Mouse (Mus musculus) erythroblast, embryonic 14.5 days (primary cell): ENCODE measurements around the gene Bicdl2.

ENCODE experiments used
- GATA1 ChIP-seq: IDR thresholded peaks from 2 replicates; pipeline ENCODE4 v1.6.1; 2012; ENCODE audit warnings: low read length, inconsistent platforms, mixed read lengths
- TAL1 ChIP-seq: IDR thresholded peaks from 3 replicates; pipeline ENCODE4 v1.6.1; 2012; ENCODE audit warnings: low read length, inconsistent platforms, mixed read lengths

- TF ChIP-seq GATA1 (no peak), TAL1 (no peak)
Observed at GRCm38 (mm10) chr17:23645894-23646293, 14.4 kb upstream of the Bicdl2 start.
